Mouse (Mus musculus) MEL (cell line): ENCODE results near the gene Gm20388. TPM values are rescaled to one million over a fixed set of nuclear protein-coding genes. Genes with fewer than 3 reads are reported as not detected.

Source experiments
- DNase-seq: peaks from one replicate; pipeline ENCODE4 v3.0.0; 2011; ENCODE audit warnings: low read depth, low spot score
- H3K27ac ChIP-seq: 2 replicates; pipeline ENCODE4 v1.5.1; 2012; ENCODE audit warnings: low read depth, mild to moderate bottlenecking, control low read depth, low read length, moderate library complexity; ENCODE audit not compliant: control insufficient read depth
- H3K27me3 ChIP-seq, 2 experiments: fragments of 150-350 bp in 1 of 2; sonication (generic) in 1 of 2; 2 replicates each; pipeline ENCODE4 v1.6.1; 2012; ENCODE audit warnings: low read length in 2 of 2, mild to moderate bottlenecking in 2 of 2, improper control_type of control experiment in 1 of 2, moderate library complexity in 1 of 2; ENCODE audit not compliant: insufficient read depth in 2 of 2, control insufficient read depth in 1 of 2
- H3K36me3 ChIP-seq, 2 experiments: 2 replicates each; pipeline ENCODE4 v1.6.1; 2012 to 2014; ENCODE audit warnings: low read length in 2 of 2, improper control_type of control experiment in 1 of 2, inconsistent platforms in 1 of 2, mild to moderate bottlenecking in 1 of 2; ENCODE audit not compliant: insufficient read depth in 2 of 2, control insufficient read depth in 1 of 2
- H3K4me1 ChIP-seq, 2 experiments: fragments of 150-350 bp in 1 of 2; sonication (generic) in 1 of 2; 2 replicates each; pipeline ENCODE4 v1.6.1; 2012; ENCODE audit warnings: low read length in 2 of 2, improper control_type of control experiment in 1 of 2, mild to moderate bottlenecking in 1 of 2; ENCODE audit not compliant: insufficient read depth in 2 of 2, control insufficient read depth in 1 of 2
- H3K4me3 ChIP-seq, 2 experiments: fragments of 150-350 bp in 1 of 2; sonication (generic) in 1 of 2; 2 replicates each; pipeline ENCODE4 v1.5.1; 2012; ENCODE audit warnings: low read depth in 2 of 2, low read length in 2 of 2, mild to moderate bottlenecking in 2 of 2, moderate library complexity in 2 of 2, control low read depth in 1 of 2, improper control_type of control experiment in 1 of 2; ENCODE audit not compliant: control insufficient read depth in 1 of 2, insufficient read depth in 1 of 2
- H3K79me2 ChIP-seq: 2 replicates; pipeline ENCODE4 v1.6.1; 2012; ENCODE audit warnings: mild to moderate bottlenecking, low read length, moderate library complexity; ENCODE audit not compliant: control insufficient read depth, poor library complexity, insufficient read depth
- H3K9ac ChIP-seq: 2 replicates; pipeline ENCODE4 v1.6.1; 2012; ENCODE audit warnings: low read depth, mild to moderate bottlenecking, control low read depth, low read length, moderate library complexity; ENCODE audit not compliant: control insufficient read depth, poor library complexity, severe bottlenecking
- H3K9me3 ChIP-seq: fragments of 150-350 bp; sonication (generic); replicated peaks from 2 replicates; pipeline ENCODE4 v1.6.1; 2012; ENCODE audit warnings: mild to moderate bottlenecking, low read length, improper control_type of control experiment, moderate library complexity; ENCODE audit not compliant: insufficient read depth
- CHD1 ChIP-seq: IDR thresholded peaks from 2 replicates; pipeline ENCODE4 v1.6.1; 2012; ENCODE audit warnings: low read depth, mild to moderate bottlenecking, inconsistent platforms, low read length, improper control_type of control experiment
- CTCF ChIP-seq, 3 experiments: IDR thresholded peaks in 2 of 3; conservative IDR thresholded peaks in 1 of 3; 2 replicates each; pipeline ENCODE4 v1.5.1; 2011 to 2012; ENCODE audit warnings: low read length in 3 of 3, low read depth in 2 of 3, mild to moderate bottlenecking in 2 of 3, improper control_type of control experiment in 1 of 3, inconsistent platforms in 1 of 3, mixed read lengths in 1 of 3, moderate library complexity in 1 of 3; ENCODE audit not compliant: control insufficient read depth in 1 of 3, insufficient read depth in 1 of 3, poor library complexity in 1 of 3, severe bottlenecking in 1 of 3
- E2F4 ChIP-seq: IDR thresholded peaks from 2 replicates; pipeline ENCODE4 v1.6.1; 2011; ENCODE audit warnings: low read depth, low read length, improper control_type of control experiment, borderline replicate concordance
- ELF1 ChIP-seq: IDR thresholded peaks from 2 replicates; pipeline ENCODE4 v1.6.1; 2014; ENCODE audit warnings: low read depth, mild to moderate bottlenecking, inconsistent platforms, low read length, improper control_type of control experiment, moderate library complexity
- EP300 ChIP-seq, 2 experiments: IDR thresholded peaks; 2 replicates each; pipeline ENCODE4 v1.6.1; 2011; ENCODE audit warnings: improper control_type of control experiment in 2 of 2, low read length in 2 of 2, low read depth in 1 of 2, mild to moderate bottlenecking in 1 of 2
- ETS1 ChIP-seq: IDR thresholded peaks from 2 replicates; pipeline ENCODE4 v1.6.1; 2012; ENCODE audit warnings: low read depth, mild to moderate bottlenecking, inconsistent platforms, low read length, improper control_type of control experiment, moderate library complexity
- GABPA ChIP-seq: IDR thresholded peaks from 2 replicates; pipeline ENCODE4 v1.6.1; 2012; ENCODE audit warnings: low read depth, mild to moderate bottlenecking, inconsistent platforms, low read length, improper control_type of control experiment, moderate library complexity
- HCFC1 ChIP-seq: IDR thresholded peaks from 2 replicates; pipeline ENCODE4 v1.6.1; 2012; ENCODE audit warnings: low read depth, mild to moderate bottlenecking, inconsistent platforms, low read length, improper control_type of control experiment, moderate library complexity
- MYB ChIP-seq: IDR thresholded peaks from 2 replicates; pipeline ENCODE4 v1.6.1; 2011; ENCODE audit warnings: mild to moderate bottlenecking, low read depth, low read length, improper control_type of control experiment
- NELFE ChIP-seq: IDR thresholded peaks from 2 replicates; pipeline ENCODE4 v1.6.1; 2011; ENCODE audit warnings: low read depth, low read length, improper control_type of control experiment
- POLR2AphosphoS2 ChIP-seq: IDR thresholded peaks from 2 replicates; pipeline ENCODE4 v1.6.1; 2011; ENCODE audit warnings: low read length, improper control_type of control experiment
- RAD21 ChIP-seq: IDR thresholded peaks from 2 replicates; pipeline ENCODE4 v1.6.1; 2011; ENCODE audit warnings: mild to moderate bottlenecking, low read depth, low read length, improper control_type of control experiment
- RCOR1 ChIP-seq: IDR thresholded peaks from 2 replicates; pipeline ENCODE4 v1.6.1; 2012; ENCODE audit warnings: low read depth, mild to moderate bottlenecking, inconsistent platforms, low read length, improper control_type of control experiment
- SMC3 ChIP-seq: IDR thresholded peaks from 2 replicates; pipeline ENCODE4 v1.6.1; 2011; ENCODE audit warnings: low read depth, low read length, improper control_type of control experiment
- TBP ChIP-seq: IDR thresholded peaks from 2 replicates; pipeline ENCODE4 v1.8.0; 2011; ENCODE audit warnings: low read depth, low read length, improper control_type of control experiment
- UBTF ChIP-seq: IDR thresholded peaks from 2 replicates; pipeline ENCODE4 v1.6.1; 2012; ENCODE audit warnings: low read depth, mild to moderate bottlenecking, inconsistent platforms, low read length, improper control_type of control experiment, moderate library complexity, borderline replicate concordance; ENCODE audit not compliant: insufficient read depth
- USF2 ChIP-seq, 2 experiments: IDR thresholded peaks; 2 replicates each; pipeline ENCODE4 v1.6.1; 2011 to 2012; ENCODE audit warnings: improper control_type of control experiment in 2 of 2, low read length in 2 of 2, borderline replicate concordance in 1 of 2, inconsistent platforms in 1 of 2, low read depth in 1 of 2, mild to moderate bottlenecking in 1 of 2; ENCODE audit not compliant: insufficient read depth in 1 of 2
- ZC3H11A ChIP-seq: IDR thresholded peaks from 2 replicates; pipeline ENCODE4 v1.6.1; 2012; ENCODE audit warnings: low read depth, mild to moderate bottlenecking, inconsistent platforms, low read length, improper control_type of control experiment
- ZNF384 ChIP-seq: IDR thresholded peaks from 2 replicates; pipeline ENCODE4 v1.6.1; 2012; ENCODE audit warnings: low read depth, mild to moderate bottlenecking, inconsistent platforms, low read length, improper control_type of control experiment
- polyA plus RNA-seq, 2 experiments: library from polyadenylated mRNA; stranded (reverse) in 1 of 2; unstranded in 1 of 2; fragments of >175 nt in 1 of 2; fragments of >200 nt in 1 of 2; gene quantifications; 2 replicates each; pipeline versions ENCODE4 v1.2.1 to v1.2.4; 2012; ENCODE audit warnings: low replicate concordance in 2 of 2, low read depth in 1 of 2; ENCODE audit not compliant: insufficient read length in 2 of 2, insufficient read depth in 1 of 2, missing spikeins in 1 of 2
- total RNA-seq: library from RNA; depleted of rRNA; stranded (reverse); fragments of 300-350 nt; gene quantifications from 2 replicates; pipeline ENCODE4 v1.2.3, GENCODE M21; 2012

The Gm20388 gene
- total and polyA plus RNA-seq, 3 experiments: 11.1 to 17.8 TPM; not detected in 1

- peaks cover 0 to 2% of the 10 kb centered on the region in 2 experiments; a peak in 1 of 4 replicates for H3K4me1 ChIP-seq
- no peak for DNase-seq
- no peaks in the 10 kb centered on the region for H3K79me2 ChIP-seq
- H3K9me3 ChIP-seq: no peaks in the 10 kb centered on the region
- H3K4me3 ChIP-seq: no peak overlapping the region
- no peak overlapping the region for H3K27ac ChIP-seq
- TF ChIP-seq HCFC1: no peak
- no peak for TF ChIP-seq RAD21
- TF ChIP-seq ZC3H11A: no peak
- no peak for TF ChIP-seq TBP
- TF ChIP-seq MYB: no peak
- no peak for TF ChIP-seq E2F4
- no peak for TF ChIP-seq NELFE
- no peak overlapping the region for H3K9ac ChIP-seq
- no peaks in the 10 kb centered on the region for H3K36me3 ChIP-seq
- H3K27me3 ChIP-seq: no peaks in the 10 kb centered on the region
Observed at GRCm38 (mm10) chr8:119964859-119965258, 54.2 kb downstream of the Gm20388 start.

GRCm38 (mm10) chr8:119967435-119967834 lies 56.8 kb downstream of the Gm20388 start:
- Histone ChIP-seq H3K79me2 (no peaks in the 10 kb centered on the region), H3K4me3 (no peak overlapping the region), H3K27ac (no peak overlapping the region), H3K27me3 (no peaks in the 10 kb centered on the region), H3K36me3 (no peaks in the 10 kb centered on the region), H3K4me1 (peaks cover 2 to 4% of the 10 kb centered on the region in 2 experiments; a peak in 2 of 4 replicates), H3K9me3 (no peaks in the 10 kb centered on the region), H3K9ac (no peak overlapping the region)
- peak; percentile 34 for DNase-seq
- no peak for TF ChIP-seq ELF1
- TF ChIP-seq CTCF (IDR thresholded peaks at IDR 0.05 in 2 of 3, conservative IDR thresholded peaks at IDR 0.05 in 1 of 3; ENCODE audit: control insufficient read depth in 1 of 3, insufficient read depth in 1 of 3, low read depth in 2 of 3, low read length in 3 of 3, poor library complexity in 1 of 3, severe bottlenecking in 1 of 3): peak; percentile 33 to 63 (median 57)
- TF ChIP-seq ETS1: no peak
- TF ChIP-seq EP300 (IDR thresholded peaks at IDR 0.05; ENCODE audit: low read depth in 1 of 2, low read length in 2 of 2): no peak
- TF ChIP-seq RAD21: peak; percentile 44
- no peak for TF ChIP-seq ZNF384
- TF ChIP-seq CHD1: no peak
- peak; percentile 53 for TF ChIP-seq SMC3

GRCm38 (mm10) chr8:119970169-119970568 lies 59.5 kb downstream of the Gm20388 start:
- TF ChIP-seq RCOR1 (no peak), CHD1 (no peak), POLR2AphosphoS2 (no peak), GABPA (no peak), USF2 (IDR thresholded peaks at IDR 0.05; ENCODE audit: borderline replicate concordance in 1 of 2, insufficient read depth in 1 of 2, low read depth in 1 of 2, low read length in 2 of 2) (no peak), UBTF (no peak), ETS1 (no peak)
- H3K4me1 ChIP-seq: peaks cover 2 to 9% of the 10 kb centered on the region in 2 experiments; a peak in 3 of 4 replicates
- no peak overlapping the region for H3K9ac ChIP-seq
- H3K9me3 ChIP-seq: no peaks in the 10 kb centered on the region
- H3K27me3 ChIP-seq: no peaks in the 10 kb centered on the region
- H3K79me2 ChIP-seq: no peaks in the 10 kb centered on the region
- peaks cover 0 to 3% of the 10 kb centered on the region in 2 experiments; a peak in 2 of 4 replicates for H3K36me3 ChIP-seq
- no peak for DNase-seq
- no peak overlapping the region for H3K4me3 ChIP-seq
- H3K27ac ChIP-seq: no peak overlapping the region
